Mouse (Mus musculus): ENCODE results near the gene Asb13. TPM values are rescaled to one million over a fixed set of nuclear protein-coding genes. Genes with fewer than 3 reads are reported as not detected.

The Asb13 gene
- polyA plus RNA-seq (2012; rRNA removed), result 7.8 and 15.2 TPM in 2 replicates

DNA sequence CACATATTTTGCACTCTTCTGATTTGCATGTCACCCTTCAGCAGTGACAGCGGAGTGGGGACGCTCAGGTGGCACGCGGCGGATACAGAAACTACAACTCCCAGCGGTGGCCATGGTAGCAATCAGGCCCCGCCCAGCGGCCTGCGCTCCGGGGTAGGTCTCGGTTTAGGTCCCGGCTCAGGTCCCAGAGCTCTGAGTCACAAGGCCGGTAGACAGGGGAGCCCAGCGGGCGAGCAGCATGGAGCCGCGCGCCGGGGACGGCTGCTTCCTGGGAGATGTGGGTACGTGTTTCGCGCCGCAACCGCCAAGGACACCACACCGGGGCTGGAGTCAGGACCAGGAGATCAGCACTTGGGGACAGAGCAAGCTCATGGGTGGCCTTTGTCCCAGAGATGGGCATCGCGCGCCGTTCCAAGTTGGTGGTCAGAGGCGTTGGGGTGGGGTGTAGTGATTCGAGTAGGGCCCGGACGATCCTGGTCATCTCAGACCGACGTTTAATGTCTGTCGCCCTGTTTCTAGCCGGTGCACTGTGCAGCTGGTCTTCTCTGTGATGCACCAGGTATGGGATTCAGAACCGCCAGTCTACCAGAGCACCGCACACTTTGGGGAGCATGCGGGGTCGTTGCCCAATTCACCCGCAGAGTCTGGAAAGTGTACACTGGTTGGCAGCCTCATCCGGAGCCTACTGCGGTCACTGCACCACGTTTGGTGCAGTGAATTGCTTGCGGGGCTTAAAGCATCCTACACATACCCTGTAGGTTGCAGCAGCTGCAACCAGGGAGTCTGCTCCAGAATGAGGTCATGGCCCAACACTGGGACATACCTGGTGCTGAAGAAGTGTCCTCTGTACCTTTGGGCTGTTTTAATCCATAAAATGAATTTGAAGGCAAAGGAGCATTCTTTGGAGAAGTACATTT lies at the start of gene Asb13:
TSS of gene Asb13 (plus strand) at position 138 of the 917 bp plus-strand sequence.
- WGBS, result under 1% methylated on average over 47 of the region's 47 CpGs
- no peak for DNase-seq (ENCODE audit: low read depth, low spot score)

DNA sequence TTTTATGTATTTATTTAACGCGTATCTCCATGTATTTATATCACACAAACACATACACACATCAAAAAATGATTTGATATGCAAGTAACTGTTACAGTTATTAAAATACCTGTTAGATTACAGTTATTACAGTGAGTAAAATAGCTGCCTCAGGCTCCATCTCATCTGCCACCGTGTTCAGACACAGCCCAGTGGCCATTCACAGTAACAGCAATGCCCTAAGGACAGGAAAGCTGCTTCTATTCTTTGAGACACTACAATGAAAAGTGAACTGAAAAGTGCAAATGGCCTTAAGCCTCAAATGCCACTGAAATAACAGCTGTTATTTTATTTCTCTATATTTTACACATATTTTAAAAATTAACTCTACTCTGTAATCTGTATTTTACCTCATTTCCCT lies 43.0 kb upstream of the Asb13 start:
- no peak for DNase-seq (ENCODE audit: low read depth, low spot score)
- WGBS, result 84% methylated on average over 3 of the region's 3 CpGs

DNA sequence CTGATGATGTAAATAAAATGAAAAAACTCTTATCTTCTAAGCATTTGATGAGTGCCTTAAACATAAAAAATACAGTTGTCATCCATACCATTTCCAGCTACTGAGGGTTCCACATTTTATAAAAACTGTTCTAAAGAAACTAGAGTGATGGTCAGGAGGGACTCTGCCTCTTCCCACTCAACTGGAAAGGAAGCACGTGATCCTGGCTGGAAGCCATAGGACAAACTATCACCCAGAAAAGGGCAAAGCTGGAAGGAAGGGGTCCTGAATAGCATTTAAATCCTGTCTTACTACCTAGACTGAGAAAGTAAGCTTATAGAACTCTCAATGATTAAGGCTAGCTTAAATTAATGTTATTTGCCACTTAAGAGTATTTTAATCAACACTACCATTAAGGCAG lies 39.5 kb upstream of the Asb13 start:
- DNase-seq (ENCODE audit: low read depth, low spot score), result no peak
- 73% methylated on average over 1 of the region's 1 CpGs for WGBS

DNA sequence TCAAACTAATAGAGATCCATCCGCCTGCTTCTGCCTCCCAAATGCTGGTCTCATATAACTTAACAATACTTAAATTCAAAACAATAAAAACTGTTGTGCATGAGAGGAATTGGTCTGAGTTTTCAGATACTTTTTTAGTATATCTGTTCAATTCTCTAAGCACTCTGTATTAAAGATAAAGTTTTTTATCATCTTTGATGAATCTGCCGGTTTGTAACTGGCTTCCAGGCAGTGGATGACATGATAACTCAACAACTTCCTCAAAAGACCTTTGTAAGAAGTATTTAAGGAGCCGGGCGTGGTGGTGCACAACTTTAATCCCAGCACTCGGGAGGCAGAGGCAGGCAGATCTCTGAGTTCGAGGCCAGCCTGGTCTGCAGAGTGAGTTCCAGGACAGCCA lies 37.6 kb upstream of the Asb13 start:
- DNase-seq (ENCODE audit: low read depth, low spot score), result no peak
- WGBS, result 96% methylated on average over 6 of the region's 6 CpGs

DNA sequence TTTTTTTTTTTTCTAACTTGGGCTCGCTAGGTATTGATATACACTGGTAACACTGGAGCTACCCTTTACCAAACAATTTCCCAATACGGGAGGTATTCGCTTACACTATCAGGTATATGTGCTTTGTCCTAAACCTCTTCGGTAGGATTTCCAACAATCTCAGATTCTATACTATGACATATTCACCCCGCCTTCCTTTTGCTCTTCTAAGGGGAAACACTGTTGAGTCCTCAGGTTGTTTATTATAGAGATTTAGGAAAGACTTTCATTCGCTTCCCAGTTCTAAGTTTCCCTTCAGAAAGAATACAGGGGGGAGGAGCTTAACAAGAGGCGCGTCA lies 24.1 kb upstream of the Asb13 start:
- DNase-seq (ENCODE audit: low read depth, low spot score), result no peak
- 9% methylated on average over 8 of the region's 8 CpGs for WGBS

DNA sequence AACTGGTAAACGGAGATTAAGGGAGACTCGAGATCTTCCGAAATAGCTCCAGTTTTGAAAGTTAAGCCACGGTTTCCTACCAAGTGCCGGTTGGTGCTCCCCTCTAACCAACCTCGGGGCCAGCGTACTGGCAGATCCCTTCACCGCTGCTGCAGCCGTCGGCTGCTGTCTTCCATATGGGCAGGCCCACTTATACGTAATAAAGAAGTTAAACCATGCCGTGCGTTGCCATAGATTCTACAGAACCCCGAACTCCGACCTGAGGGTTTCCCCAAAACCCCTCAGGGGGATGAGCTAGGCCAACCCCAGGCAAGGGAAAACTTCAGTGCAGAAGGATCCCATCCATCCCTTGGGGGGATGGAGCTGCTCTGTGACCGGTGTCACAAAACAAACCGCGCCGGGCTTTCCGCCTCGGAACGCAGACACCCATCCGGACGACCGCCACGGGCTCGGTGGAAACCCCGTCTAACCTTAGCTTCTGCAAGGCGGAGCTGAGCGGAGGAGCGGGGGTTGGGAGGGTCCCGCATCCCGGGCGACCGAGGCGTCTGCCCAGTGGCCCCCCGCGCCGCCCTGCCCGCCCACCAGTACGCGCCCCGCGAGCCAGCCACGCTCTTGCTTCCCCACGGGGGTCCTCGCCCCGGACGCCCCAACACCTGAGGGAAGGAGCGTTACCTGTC lies 23.6 kb upstream of the Asb13 start:
- DNase-seq (ENCODE audit: low read depth, low spot score), result no peak
- WGBS, result under 1% methylated on average over 49 of the region's 50 CpGs

DNA sequence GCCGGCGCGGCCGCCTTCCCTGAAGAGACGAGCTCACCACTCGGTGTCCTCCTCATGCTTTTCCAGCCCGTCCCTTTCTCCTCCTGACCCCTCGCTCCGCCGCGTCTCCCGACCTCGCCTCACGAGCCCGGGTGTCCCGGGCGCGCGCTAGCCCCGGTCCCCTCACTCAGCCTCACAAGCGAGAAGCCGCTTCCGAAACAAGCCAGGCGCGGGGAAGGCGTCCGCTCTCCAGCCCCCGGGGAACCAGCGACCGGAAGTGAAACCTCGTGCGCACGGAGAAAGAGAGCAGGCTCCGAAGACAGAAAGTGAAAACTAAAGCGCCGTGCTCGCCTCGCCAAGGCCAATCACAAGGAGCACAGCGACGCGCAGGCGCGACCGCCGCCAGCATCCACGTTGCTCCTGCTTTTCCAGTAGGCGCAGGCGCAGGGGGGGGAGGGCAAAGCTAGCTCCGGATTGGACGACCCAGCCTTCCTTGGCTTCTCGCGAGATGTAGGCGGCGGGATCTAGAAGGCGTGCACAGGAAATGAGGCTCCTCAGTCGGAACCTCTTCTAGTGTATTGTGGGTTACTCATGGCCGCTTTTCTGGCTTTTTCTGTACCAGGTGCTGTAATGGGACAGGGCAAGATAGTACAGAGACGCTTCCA lies 22.9 kb upstream of the Asb13 start, which contains the start of gene Fam208b:
TSS of gene Fam208b (minus strand) at position 314 of the 644 bp plus-strand sequence.
- 1% methylated on average over 58 of the region's 58 CpGs for WGBS
- peak; percentile 96 for DNase-seq (ENCODE audit: low read depth, low spot score)

DNA sequence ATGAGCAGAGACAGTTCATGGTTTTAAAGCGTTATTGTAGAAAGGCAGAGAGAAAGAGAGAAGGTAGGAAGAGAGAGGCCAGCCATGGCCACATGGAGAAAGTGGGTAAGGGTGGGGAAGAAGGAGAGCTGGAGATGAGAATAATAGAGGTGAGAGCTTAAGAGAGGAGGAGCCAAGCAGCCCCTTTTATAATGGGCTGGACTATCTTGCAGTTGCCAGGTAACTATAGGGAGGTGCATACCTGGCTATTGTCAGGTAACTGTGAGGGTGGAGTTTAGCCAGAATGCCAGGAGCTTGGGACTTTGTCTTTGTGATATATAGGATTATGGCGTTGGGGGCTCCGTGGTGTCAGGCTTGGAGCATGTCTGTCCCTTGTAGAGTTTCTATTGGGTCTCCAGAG lies 6.7 kb upstream of the Asb13 start:
- WGBS, result 50% methylated on average over 3 of the region's 3 CpGs
- DNase-seq (ENCODE audit: low read depth, low spot score), result no peak

DNA sequence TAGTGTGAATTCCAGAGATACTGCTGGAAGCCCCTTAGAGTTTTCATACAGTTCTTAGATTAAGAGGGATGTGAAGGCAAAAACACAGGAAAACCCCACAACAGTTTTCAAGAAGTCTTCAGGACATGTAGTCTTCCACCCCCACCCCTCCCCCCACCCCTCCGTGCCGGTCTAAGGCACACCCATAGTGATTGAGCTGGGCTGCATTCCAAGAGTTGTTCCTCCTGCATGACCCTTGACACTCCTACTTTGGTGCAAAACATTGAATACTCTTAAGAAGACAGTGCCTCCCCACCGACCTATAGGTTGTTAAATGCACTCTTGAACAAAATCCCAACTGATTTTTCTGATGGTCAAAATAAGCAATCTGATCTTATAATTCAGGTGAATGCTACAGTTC lies 5.7 kb upstream of the Asb13 start:
- no peak for DNase-seq (ENCODE audit: low read depth, low spot score)
- 5% methylated on average over 3 of the region's 3 CpGs for WGBS

DNA sequence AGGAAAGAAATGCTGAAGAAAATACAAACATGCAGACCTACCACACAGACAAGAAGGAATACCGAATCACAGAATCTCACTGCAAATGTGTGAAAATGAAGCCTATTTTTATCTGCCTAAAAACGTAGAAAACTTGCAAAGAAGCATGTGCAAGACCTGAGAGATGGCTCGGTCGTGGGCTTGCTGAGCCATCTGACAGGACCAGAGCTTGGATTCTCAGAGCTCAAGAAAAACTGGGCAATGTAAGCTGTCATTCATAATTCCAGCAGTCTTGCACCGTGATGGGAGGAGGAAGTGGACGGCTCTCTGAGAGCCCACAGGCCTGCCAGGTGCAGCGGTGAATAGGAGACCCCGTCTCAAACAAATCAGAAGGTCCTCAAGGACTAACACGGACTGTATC lies 1.3 kb upstream of the Asb13 start:
- WGBS, result 88% methylated on average over 9 of the region's 9 CpGs
- DNase-seq (ENCODE audit: low read depth, low spot score), result no peak

DNA sequence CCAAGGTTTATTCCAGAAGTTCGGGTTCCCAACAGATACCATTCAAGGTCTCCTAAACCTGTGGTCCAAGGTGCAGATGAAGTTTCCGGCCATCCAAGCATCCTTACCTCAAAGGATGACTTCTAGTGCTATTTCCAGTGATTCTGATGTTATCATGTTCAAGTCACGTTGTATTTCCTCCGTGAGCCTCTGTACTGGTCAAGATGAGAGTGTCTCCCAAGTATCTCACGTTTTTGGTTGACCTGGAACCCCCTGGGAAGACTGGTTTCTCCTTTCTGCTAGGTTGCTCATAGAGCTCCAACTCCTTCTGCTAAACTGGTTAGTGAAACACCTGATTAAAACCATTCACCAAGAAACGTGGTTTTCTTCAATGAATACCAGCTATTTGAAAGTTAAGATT lies 701 bp upstream of the Asb13 start:
- DNase-seq (ENCODE audit: low read depth, low spot score), result no peak
- WGBS, result 39% methylated on average over 6 of the region's 6 CpGs

DNA sequence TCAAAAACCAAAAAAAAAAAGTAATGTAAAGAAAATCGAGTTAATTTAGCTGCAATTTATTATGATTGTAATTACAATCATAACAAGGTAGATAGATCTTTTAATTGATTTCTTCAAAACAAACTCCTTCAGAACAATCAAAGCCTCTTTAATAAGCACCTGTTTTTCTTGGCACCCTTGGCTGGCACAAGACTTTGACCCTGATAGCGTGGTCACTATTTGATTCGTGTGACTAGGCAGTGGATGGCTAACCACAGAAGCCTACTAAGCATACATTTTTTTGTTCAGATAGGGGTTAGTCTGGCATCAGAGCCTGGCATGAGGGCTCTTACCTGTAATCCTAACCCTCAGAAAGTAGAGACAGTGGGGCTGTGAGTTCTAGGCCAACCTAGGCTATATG lies 1.2 kb downstream of the Asb13 start:
- no peak for DNase-seq (ENCODE audit: low read depth, low spot score)
- 60% methylated on average over 3 of the region's 3 CpGs for WGBS

DNA sequence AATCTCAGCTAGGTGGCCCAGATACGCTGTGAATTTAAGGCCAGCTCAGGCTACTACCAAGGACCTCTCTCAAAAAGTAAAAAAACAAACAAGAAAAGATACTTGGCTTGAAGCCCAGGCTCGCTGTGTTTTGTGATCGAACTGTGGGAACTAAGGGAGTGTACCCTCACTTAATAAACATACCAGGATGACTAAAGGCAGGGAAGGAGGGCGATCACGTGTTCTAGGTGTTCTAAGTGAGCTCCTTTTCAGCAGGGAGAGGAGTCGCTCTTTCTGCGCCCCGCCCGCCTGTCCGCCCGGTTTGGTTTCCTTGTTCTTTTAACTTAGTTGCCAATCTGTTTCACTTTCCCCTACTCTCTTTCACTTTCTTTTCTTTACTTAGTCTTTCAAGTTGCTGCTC lies 3.0 kb downstream of the Asb13 start:
- 14% methylated on average over 11 of the region's 11 CpGs for WGBS
- no peak for DNase-seq (ENCODE audit: low read depth, low spot score)

DNA sequence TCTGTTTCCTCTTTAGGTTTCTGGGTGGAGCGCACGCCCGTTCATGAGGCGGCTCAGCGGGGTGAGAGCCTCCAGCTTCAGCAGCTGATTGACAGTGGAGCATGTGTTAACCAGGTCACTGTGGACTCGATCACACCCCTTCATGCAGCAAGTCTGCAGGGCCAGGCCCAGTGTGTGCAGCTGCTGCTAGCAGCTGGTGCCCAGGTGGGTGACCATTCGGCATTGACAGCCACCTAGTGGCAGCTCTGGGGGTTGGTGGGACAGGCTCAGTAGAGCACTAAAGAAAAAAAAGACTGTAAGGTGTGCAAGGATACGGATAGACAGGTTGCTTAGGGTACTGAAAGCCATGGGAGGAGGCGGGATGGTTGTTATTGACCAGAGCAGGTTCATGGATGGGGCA lies 8.2 kb downstream of the Asb13 start:
- DNase-seq (ENCODE audit: low read depth, low spot score), result no peak
- WGBS, result 43% methylated on average over 9 of the region's 9 CpGs

DNA sequence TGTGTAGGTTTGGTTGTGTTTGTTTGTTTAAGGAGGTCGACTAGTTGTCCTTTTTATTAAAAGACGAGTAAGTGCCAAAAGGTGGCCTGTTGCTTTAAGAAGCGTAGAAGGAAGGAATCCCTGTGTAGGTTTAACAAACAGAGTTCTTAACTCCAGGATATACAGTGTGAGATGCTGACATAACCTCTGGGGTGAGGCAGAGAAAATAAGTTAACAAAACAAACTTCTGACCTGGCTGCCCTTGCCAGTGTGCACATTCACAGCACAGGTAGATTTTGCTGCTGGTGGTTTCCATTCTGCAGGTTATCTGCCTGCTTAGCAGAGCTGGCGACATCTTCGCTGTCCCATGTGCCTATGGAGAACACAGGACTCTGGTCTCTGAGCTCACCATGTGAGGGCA lies 8.7 kb downstream of the Asb13 start:
- WGBS, result 55% methylated on average over 5 of the region's 5 CpGs
- no peak for DNase-seq (ENCODE audit: low read depth, low spot score)

DNA sequence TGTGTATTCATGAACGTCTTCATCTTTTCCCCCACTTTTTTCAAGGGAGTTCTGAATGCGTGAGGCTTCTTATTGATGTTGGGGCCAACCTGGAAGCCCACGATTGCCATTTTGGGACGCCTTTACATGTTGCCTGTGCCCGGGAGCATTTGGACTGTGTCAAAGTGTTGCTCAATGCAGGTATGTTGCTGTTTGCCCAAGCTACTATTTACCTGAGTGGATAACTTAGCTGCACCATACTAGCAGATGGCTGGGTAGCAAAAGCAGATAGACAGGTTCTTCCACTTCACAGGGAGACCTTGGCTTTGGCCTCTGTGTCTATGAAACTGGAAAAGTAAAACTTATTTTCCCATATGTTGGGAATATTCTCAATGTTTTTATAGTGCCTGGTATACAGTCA lies 11.0 kb downstream of the Asb13 start:
- 34% methylated on average over 5 of the region's 5 CpGs for WGBS

DNA sequence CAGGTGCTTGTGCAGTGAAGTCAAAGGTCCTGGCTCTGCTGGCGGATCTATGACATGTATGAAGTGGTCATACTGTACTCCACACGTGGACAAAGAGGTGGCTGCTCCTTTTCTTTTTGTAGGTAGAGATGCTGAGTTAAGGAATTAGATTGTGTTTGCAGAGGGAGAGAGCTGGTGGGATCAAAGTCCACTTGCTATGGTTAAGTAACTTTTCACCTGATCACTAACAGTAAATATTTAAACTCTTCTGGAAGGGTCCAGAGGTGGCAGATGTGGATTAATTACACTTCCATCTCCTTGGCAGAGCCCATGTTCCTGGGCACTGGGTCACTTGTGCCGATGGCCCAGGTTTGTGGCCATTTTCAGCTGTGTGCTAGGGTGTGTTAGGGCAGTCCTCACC lies 12.1 kb downstream of the Asb13 start:
- 27% methylated on average over 3 of the region's 3 CpGs for WGBS
- no peak for DNase-seq (ENCODE audit: low read depth, low spot score)

More for the DNA sequence above, 11.0 kb downstream of the Asb13 start:
- no peak for DNase-seq (ENCODE audit: low read depth, low spot score)

DNA sequence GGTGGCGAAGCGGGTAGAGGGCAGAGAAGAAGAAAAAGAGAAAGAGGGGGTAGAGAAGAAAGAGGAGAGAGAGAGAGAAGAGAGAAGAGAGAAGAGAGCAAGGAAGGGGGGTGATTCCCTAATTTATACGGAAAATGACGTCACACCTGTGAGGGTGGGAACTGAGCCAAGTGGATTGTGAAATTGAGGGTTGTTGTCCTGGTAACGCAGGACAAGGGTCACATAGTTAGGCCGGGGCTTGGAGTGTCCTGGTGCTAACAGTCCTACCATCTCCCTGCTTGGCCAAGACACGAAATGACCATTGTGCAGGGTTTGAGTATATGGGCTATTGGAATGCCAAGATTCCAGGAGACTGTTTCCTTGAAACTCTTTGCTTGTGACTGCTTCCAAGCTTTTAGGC lies 12.7 kb downstream of the Asb13 start:
- 43% methylated on average over 7 of the region's 7 CpGs for WGBS
- no peak for DNase-seq (ENCODE audit: low read depth, low spot score)

DNA sequence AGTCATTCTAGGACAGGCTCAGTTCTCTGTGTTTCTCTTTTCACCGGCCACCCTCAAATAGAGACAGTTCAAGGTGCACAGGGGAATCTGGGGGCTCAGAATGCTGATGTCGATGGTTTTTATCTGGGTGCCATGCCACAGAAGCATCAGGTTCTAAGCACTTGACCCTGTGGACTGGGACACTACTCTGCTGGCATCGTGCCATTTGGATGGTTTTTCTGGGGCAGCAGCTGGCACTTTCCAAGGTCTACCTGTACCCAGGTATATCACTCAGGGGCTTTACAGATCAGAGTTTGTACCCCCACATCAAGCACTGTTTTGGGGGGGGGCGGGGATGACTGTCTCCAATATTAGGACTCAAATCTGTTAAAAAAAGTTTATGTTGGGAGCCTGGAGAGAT lies 16.7 kb downstream of the Asb13 start:
- WGBS, result 93% methylated on average over 4 of the region's 4 CpGs

DNA sequence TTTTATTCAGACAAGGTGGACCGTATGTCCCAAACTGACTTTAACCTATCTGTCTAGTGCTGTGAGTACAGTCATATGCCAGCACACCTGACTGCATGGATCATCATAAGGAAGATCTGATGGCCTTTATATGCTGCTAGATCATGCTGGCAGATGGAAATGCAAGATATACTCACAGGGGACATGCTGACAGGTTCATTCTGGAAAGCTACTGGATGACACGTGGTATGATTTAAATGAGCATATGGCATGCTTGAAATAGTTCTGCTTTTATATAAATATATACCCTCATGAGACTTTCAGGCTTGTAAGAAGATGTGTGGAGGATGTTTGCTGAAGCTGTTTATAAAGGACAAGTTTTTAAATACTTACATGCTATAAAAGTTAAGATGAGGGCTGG lies 20.6 kb downstream of the Asb13 start:
- no peak for DNase-seq (ENCODE audit: low read depth, low spot score)
- 81% methylated on average over 2 of the region's 2 CpGs for WGBS

More for the DNA sequence above, 16.7 kb downstream of the Asb13 start:
- DNase-seq (ENCODE audit: low read depth, low spot score), result no peak
